Comparison of ENCODE assay signal across 8 mouse cellular contexts in the genomic region with DNA sequence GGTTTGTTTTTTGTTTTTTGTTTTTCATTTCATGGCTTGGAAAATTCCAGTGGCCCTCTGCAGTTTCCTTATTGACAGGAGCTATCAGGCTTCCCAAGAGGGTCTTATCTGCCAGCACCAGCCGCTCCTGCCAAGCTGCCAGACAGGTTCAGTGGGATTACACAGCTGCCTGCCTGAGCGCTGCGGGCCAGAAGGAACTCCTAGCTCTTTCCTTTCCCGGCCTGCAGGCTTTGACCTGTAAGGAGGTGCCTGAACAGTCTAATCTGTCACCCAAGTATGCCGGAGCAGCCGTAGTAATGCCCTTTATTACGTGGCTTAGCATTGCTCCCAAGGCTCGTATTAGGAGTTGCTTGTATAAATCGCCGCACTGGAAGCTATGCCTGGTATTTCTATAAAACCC. TPM values are rescaled to one million over a fixed set of nuclear protein-coding genes. Genes with fewer than 3 reads are reported as not detected.
DNase-seq lines count a peak whose midpoint lies in the region; ATAC-seq and TF ChIP-seq lines count a peak whose summit lies in the region.

No protein-coding gene starts in this region.

- H3K4me3 ChIP-seq in forebrain, embryonic 14.5 days (ENCODE audit: low read depth, low read length): no peak overlapping the region
- H3K4me3 ChIP-seq in intestine, embryonic 14.5 days (ENCODE audit: low read depth, low read length): no peak overlapping the region
- H3K4me3 ChIP-seq in liver, embryonic 15.5 days (replicated peaks): no peak overlapping the region
- H3K4me3 ChIP-seq in neural tube, embryonic 13.5 days: no peak overlapping the region
- H3K4me3 ChIP-seq in left cerebral cortex, adult 2 months: no peak overlapping the region

- no peaks in the 10 kb centered on the region for H3K9me3 ChIP-seq in forebrain, embryonic 14.5 days (replicated peaks; ENCODE audit: control insufficient read depth, low read length)
- no peaks in the 10 kb centered on the region for H3K9me3 ChIP-seq in intestine, embryonic 14.5 days (ENCODE audit: control insufficient read depth, low read length)
- H3K9me3 ChIP-seq in liver, embryonic 15.5 days (replicated peaks): no peaks in the 10 kb centered on the region
- H3K9me3 ChIP-seq in neural tube, embryonic 13.5 days: no peaks in the 10 kb centered on the region

- H3K4me2 ChIP-seq in forebrain, embryonic 14.5 days (ENCODE audit: low read length): peak overlapping the region; percentile 29
- peak overlapping the region; percentile 41 for H3K4me2 ChIP-seq in intestine, embryonic 14.5 days (ENCODE audit: low read length)
- H3K4me2 ChIP-seq in liver, embryonic 15.5 days: peak overlapping the region; percentile 43
- H3K4me2 ChIP-seq in neural tube, embryonic 13.5 days: peak overlapping the region; percentile 39

- DNase-seq in R1 (ENCODE audit: low read depth, low spot score): peak; percentile 49
- DNase-seq in forebrain, embryonic 14.5 days (ENCODE audit: low spot score): peak; percentile 49
- DNase-seq in intestine, embryonic 14.5 days (ENCODE audit: low spot score): peak; percentile 85
- no peak for DNase-seq in spleen, postnatal 4 days (ENCODE audit: low spot score in 2 of 2)
- DNase-seq in left cerebral cortex, adult 2 months (ENCODE audit: extremely low spot score in 1 of 2, low spot score in 2 of 2): no peak
- DNase-seq in layer of hippocampus, adult 18-20 months (ENCODE audit: low spot score in 2 of 2): no peak

- peak; percentile 54 for ATAC-seq in forebrain, embryonic 14.5 days
- ATAC-seq in intestine, embryonic 14.5 days (replicated peaks; ENCODE audit: low FRiP score, low TSS enrichment, low read depth): peak; percentile 91
- ATAC-seq in liver, embryonic 15.5 days (ENCODE audit: insufficient read depth): peak; percentile 44; the same call in 1 of the 2 replicates
- peak; percentile 74; the same call in 1 of the 2 replicates for ATAC-seq in neural tube, embryonic 13.5 days (ENCODE audit: low read depth)

- no peak overlapping the region for H3K9ac ChIP-seq in forebrain, embryonic 14.5 days (ENCODE audit: low read length)
- no peak overlapping the region for H3K9ac ChIP-seq in intestine, embryonic 14.5 days (ENCODE audit: low read length)
- no peak overlapping the region for H3K9ac ChIP-seq in liver, embryonic 15.5 days
- H3K9ac ChIP-seq in neural tube, embryonic 13.5 days: peak overlapping the region; percentile 1; the same call in 1 of the 2 replicates

- TF ChIP-seq CTCF in left cerebral cortex, adult 2 months (IDR thresholded peaks at IDR 0.05): no peak

- H3K36me3 ChIP-seq in forebrain, embryonic 14.5 days (ENCODE audit: control insufficient read depth, insufficient read depth, low read length): no peaks in the 10 kb centered on the region
- no peaks in the 10 kb centered on the region for H3K36me3 ChIP-seq in intestine, embryonic 14.5 days (ENCODE audit: control insufficient read depth, insufficient read depth, low read length)
- H3K36me3 ChIP-seq in liver, embryonic 15.5 days (replicated peaks): no peaks in the 10 kb centered on the region
- no peaks in the 10 kb centered on the region for H3K36me3 ChIP-seq in neural tube, embryonic 13.5 days

- peaks cover 3% of the 10 kb centered on the region; the same call in 1 of the 2 replicates for H3K4me1 ChIP-seq in forebrain, embryonic 14.5 days (ENCODE audit: control insufficient read depth, insufficient read depth, low read length)
- peaks cover 20% of the 10 kb centered on the region for H3K4me1 ChIP-seq in intestine, embryonic 14.5 days (replicated peaks; ENCODE audit: control insufficient read depth, insufficient read depth, low read length)
- peaks cover 21% of the 10 kb centered on the region for H3K4me1 ChIP-seq in liver, embryonic 15.5 days (replicated peaks)
- H3K4me1 ChIP-seq in neural tube, embryonic 13.5 days (replicated peaks): peaks cover 21% of the 10 kb centered on the region

- intact Hi-C loops in left cerebral cortex, adult 2 months (cut with DNase I): no loop called here

- no peak overlapping the region for H3K27ac ChIP-seq in forebrain, embryonic 14.5 days (ENCODE audit: low read depth, low read length)
- H3K27ac ChIP-seq in intestine, embryonic 14.5 days (ENCODE audit: low read depth): peak overlapping the region; percentile 82
- no peak overlapping the region for H3K27ac ChIP-seq in liver, embryonic 15.5 days (replicated peaks)
- no peak overlapping the region for H3K27ac ChIP-seq in neural tube, embryonic 13.5 days (replicated peaks)
- no peak overlapping the region for H3K27ac ChIP-seq in left cerebral cortex, adult 2 months

- peaks cover 14% of the 10 kb centered on the region for H3K27me3 ChIP-seq in forebrain, embryonic 14.5 days (replicated peaks; ENCODE audit: control insufficient read depth, insufficient read depth, low read length)
- peaks cover 5% of the 10 kb centered on the region; the same call in 1 of the 2 replicates for H3K27me3 ChIP-seq in intestine, embryonic 14.5 days (replicated peaks; ENCODE audit: control insufficient read depth, insufficient read depth, low read length)
- peaks cover 33% of the 10 kb centered on the region for H3K27me3 ChIP-seq in liver, embryonic 15.5 days
- peaks cover 40% of the 10 kb centered on the region for H3K27me3 ChIP-seq in neural tube, embryonic 13.5 days

- 13% methylated on average over 10 of the region's 10 CpGs for WGBS in forebrain, embryonic 14.5 days
- 8% methylated on average over 10 of the region's 10 CpGs for WGBS in intestine, embryonic 14.5 days
- WGBS in liver, embryonic 15.5 days (ENCODE audit: insufficient replicate concordance): 8% methylated on average over 10 of the region's 10 CpGs
- 18% methylated on average over 10 of the region's 10 CpGs for WGBS in neural tube, embryonic 13.5 days

RNA-seq across cellular contexts. Expression of a gene that starts 23.2 kb away (rescaled TPM):
- polyA plus RNA-seq in forebrain, embryonic 14.5 days (2014; fragmentation: Nextera tagmentation; extraction: Ambion mirVana): 0.52 and 0.67 TPM in 2 replicates
- polyA plus RNA-seq in intestine, embryonic 14.5 days (2014; fragmentation: Nextera tagmentation; extraction: Ambion mirVana): 3.9 TPM in 2 replicates
- 0.48 and 0.52 TPM in 2 replicates for polyA plus RNA-seq in liver, embryonic 15.5 days (2015; fragmentation: Nextera tagmentation; extraction: Ambion mirVana)
- 0.33 and 0.45 TPM in 2 replicates for polyA plus RNA-seq in neural tube, embryonic 13.5 days (2015; fragmentation: Nextera tagmentation; extraction: Ambion mirVana)
- total RNA-seq in left cerebral cortex, adult 2 months (2021): 1 to 10 TPM; 2.8 to 3.4 TPM
- 1 to 10 TPM; 3.6 to 4.2 TPM for total RNA-seq in layer of hippocampus, adult 18-20 months (2021)

RNA-seq across cellular contexts. Expression of a gene that starts 26.7 kb away (rescaled TPM):
- 76.4 and 83.3 TPM in 2 replicates for polyA plus RNA-seq in forebrain, embryonic 14.5 days (2014; fragmentation: Nextera tagmentation; extraction: Ambion mirVana)
- 46.2 and 50.7 TPM in 2 replicates for polyA plus RNA-seq in intestine, embryonic 14.5 days (2014; fragmentation: Nextera tagmentation; extraction: Ambion mirVana)
- polyA plus RNA-seq in liver, embryonic 15.5 days (2015; fragmentation: Nextera tagmentation; extraction: Ambion mirVana): 14.0 and 14.6 TPM in 2 replicates
- 69.0 and 80.3 TPM in 2 replicates for polyA plus RNA-seq in neural tube, embryonic 13.5 days (2015; fragmentation: Nextera tagmentation; extraction: Ambion mirVana)
- 10 to 100 TPM; 35.8 to 37.5 TPM for total RNA-seq in left cerebral cortex, adult 2 months (2021)
- total RNA-seq in layer of hippocampus, adult 18-20 months (2021): 10 to 100 TPM; 37.1 to 38.2 TPM

RNA-seq across cellular contexts. Expression of a gene that starts 41.9 kb away (rescaled TPM):
- 41.7 and 50.4 TPM in 2 replicates for polyA plus RNA-seq in forebrain, embryonic 14.5 days (2014; fragmentation: Nextera tagmentation; extraction: Ambion mirVana)
- polyA plus RNA-seq in intestine, embryonic 14.5 days (2014; fragmentation: Nextera tagmentation; extraction: Ambion mirVana): 52.9 and 53.5 TPM in 2 replicates
- 18.3 and 18.6 TPM in 2 replicates for polyA plus RNA-seq in liver, embryonic 15.5 days (2015; fragmentation: Nextera tagmentation; extraction: Ambion mirVana)
- polyA plus RNA-seq in neural tube, embryonic 13.5 days (2015; fragmentation: Nextera tagmentation; extraction: Ambion mirVana): 40.7 and 48.9 TPM in 2 replicates
- total RNA-seq in left cerebral cortex, adult 2 months (2021): 10 to 100 TPM; 15.2 TPM
- total RNA-seq in layer of hippocampus, adult 18-20 months (2021): 10 to 100 TPM; 13.0 to 13.7 TPM

Comparison
In these comparisons a context has a peak if more than half of its experiments do, and no peak if none do; other contexts are left out.
1. DNase-seq: peak in R1 (single experiment), forebrain, embryonic 14.5 days (single experiment) and intestine, embryonic 14.5 days (single experiment); none in spleen, postnatal 4 days (0 of 2), left cerebral cortex, adult 2 months (0 of 2) and layer of hippocampus, adult 18-20 months (0 of 2).
2. Peak in every context shown above with its lines, with median percentiles within 50 percentile points of each other: ATAC-seq and H3K4me2 ChIP-seq.